Mouse (Mus musculus) testis, adult 2 months (tissue): Measurements from ENCODE around the gene Gm20696. TPM values are rescaled to one million over a fixed set of nuclear protein-coding genes. Genes with fewer than 3 reads are reported as not detected.

ENCODE experiments used
- H3K27ac ChIP-seq: fragments of 200-500 bp; 2 replicates; pipeline ENCODE4 v1.5.1; 2012; ENCODE audit warnings: low read depth, low read length; ENCODE audit not compliant: control insufficient read depth, insufficient read depth
- H3K27me3 ChIP-seq: fragments of 200-500 bp; 2 replicates; pipeline ENCODE4 v1.6.1; 2012; ENCODE audit warnings: mild to moderate bottlenecking, low read length, moderate library complexity; ENCODE audit not compliant: control insufficient read depth, insufficient read depth
- H3K36me3 ChIP-seq: fragments of 200-500 bp; 2 replicates; pipeline ENCODE4 v1.6.1; 2012; ENCODE audit warnings: mild to moderate bottlenecking, low read length; ENCODE audit not compliant: control insufficient read depth, insufficient read depth
- H3K4me1 ChIP-seq: fragments of 200-500 bp; 2 replicates; pipeline ENCODE4 v1.6.1; 2012; ENCODE audit warnings: low read length; ENCODE audit not compliant: control insufficient read depth, insufficient read depth
- H3K4me3 ChIP-seq: fragments of 200-500 bp; 2 replicates; pipeline ENCODE4 v1.5.1; 2012; ENCODE audit warnings: low read depth, mild to moderate bottlenecking, low read length, moderate library complexity, mixed read lengths; ENCODE audit not compliant: control insufficient read depth
- CTCF ChIP-seq: fragments of 200-500 bp; IDR thresholded peaks from 2 replicates; pipeline ENCODE4 v1.5.1; 2012; ENCODE audit warnings: low read depth, mild to moderate bottlenecking, inconsistent platforms, low read length, moderate library complexity; ENCODE audit not compliant: control insufficient read depth, insufficient read depth, insufficient replicate concordance
- POLR2A ChIP-seq: fragments of 200-500 bp; IDR thresholded peaks from 2 replicates; pipeline ENCODE4 v1.6.1; 2012; ENCODE audit warnings: low read depth, mild to moderate bottlenecking, inconsistent platforms, low read length, moderate library complexity; ENCODE audit not compliant: control insufficient read depth
- polyA plus RNA-seq: library from polyadenylated mRNA; depleted of rRNA; stranded (reverse); fragments of >200 nt; gene quantifications from 2 replicates; pipeline ENCODE4 v1.2.3, GENCODE M21; 2012

The Gm20696 gene
- polyA plus RNA-seq, 1 experiment: 0.02 TPM

DNA sequence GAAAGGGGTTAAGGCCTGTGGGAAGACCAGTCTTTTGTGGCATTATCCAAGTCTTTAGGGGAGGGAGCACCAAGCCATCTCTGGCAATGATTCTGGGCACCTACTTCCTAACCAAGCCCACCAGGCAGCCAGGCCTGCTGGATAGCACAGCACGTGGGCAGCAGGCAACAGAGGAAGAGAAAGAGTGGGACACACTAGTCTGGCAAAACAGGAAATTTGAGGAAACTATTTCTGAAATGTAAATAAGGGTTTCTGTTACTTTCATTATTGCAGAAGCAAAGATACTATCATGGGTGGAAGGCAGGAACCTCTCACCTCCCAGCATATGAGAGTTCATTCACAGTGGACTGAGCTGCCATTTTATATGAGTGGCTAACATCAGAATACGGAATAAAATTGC, 265.4 kb downstream of the Gm20696 start:
- Histone ChIP-seq H3K27ac (no peak overlapping the region), H3K27me3 (no peaks in the 10 kb centered on the region), H3K36me3 (no peaks in the 10 kb centered on the region), H3K4me3 (no peak overlapping the region), H3K4me1 (no peaks in the 10 kb centered on the region)
- TF ChIP-seq CTCF (no peak), POLR2A (no peak)

DNA sequence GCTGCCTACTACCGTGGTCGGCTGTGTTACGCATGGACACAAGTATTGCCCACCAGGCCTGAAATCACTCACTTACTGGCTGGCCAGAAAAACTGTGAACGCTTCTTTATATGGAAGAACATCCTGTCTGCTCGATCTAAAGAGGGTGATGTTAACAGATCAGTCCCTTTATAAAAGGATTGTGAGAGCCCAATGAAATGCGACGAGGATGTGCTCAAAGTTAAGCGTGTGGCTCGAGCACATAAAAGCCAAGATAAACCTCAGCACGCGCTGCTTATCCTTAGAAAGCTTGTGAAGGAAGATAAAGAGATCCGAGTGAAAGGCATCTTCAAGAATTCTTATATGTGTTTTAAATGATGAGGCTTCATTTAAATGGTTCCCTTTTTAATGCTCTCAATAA, 270.9 kb downstream of the Gm20696 start:
- no peaks in the 10 kb centered on the region for H3K36me3 ChIP-seq
- no peaks in the 10 kb centered on the region for H3K27me3 ChIP-seq
- no peaks in the 10 kb centered on the region for H3K4me1 ChIP-seq
- no peak for TF ChIP-seq CTCF
- no peak for TF ChIP-seq POLR2A
- no peak overlapping the region for H3K27ac ChIP-seq
- no peak overlapping the region for H3K4me3 ChIP-seq

DNA sequence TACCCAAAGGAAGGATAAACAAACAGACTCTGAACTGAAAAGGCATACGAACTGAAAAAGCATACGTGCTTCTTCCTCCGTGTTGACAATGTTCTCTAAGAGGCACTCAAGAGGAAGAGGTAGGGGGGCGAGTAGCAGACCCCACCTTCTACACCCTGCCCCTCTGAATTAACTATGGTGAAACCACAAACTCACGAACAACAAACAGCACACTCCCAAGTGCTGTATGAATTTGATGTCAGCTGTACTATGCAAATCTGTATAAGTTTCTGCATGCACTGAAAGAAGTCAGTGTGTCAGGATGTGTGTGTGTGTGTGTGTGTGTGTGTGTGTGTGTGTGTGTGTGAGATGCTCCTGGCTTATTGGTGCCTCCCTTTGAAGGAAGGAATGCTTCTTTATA, 271.8 kb downstream of the Gm20696 start:
- no peak for TF ChIP-seq POLR2A
- TF ChIP-seq CTCF: no peak
- Histone ChIP-seq H3K4me3 (no peak overlapping the region), H3K4me1 (no peaks in the 10 kb centered on the region), H3K27ac (no peak overlapping the region), H3K36me3 (no peaks in the 10 kb centered on the region), H3K27me3 (no peaks in the 10 kb centered on the region)

DNA sequence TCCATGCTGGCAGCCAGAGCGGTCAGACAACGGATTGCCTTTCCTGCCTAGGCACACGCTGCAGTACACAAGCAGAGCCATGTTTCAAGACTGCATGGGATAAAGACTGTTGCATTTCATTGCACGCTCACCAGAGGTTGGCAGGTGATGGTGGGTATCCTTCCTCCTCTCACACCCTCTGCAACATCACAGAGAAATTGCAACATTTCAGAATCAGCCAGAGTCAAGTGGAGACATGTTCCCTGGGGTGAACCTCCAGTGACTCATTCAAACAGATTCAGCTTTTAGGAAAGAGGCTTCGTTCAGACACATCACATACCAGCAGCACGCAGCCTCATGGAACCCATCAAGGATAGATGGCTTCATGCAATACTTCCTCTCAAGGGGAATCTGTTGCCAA, 274.1 kb downstream of the Gm20696 start:
- Histone ChIP-seq H3K27me3 (no peaks in the 10 kb centered on the region), H3K27ac (no peak overlapping the region), H3K4me1 (no peaks in the 10 kb centered on the region), H3K36me3 (no peaks in the 10 kb centered on the region), H3K4me3 (no peak overlapping the region)
- no peak for TF ChIP-seq POLR2A
- TF ChIP-seq CTCF: no peak

DNA sequence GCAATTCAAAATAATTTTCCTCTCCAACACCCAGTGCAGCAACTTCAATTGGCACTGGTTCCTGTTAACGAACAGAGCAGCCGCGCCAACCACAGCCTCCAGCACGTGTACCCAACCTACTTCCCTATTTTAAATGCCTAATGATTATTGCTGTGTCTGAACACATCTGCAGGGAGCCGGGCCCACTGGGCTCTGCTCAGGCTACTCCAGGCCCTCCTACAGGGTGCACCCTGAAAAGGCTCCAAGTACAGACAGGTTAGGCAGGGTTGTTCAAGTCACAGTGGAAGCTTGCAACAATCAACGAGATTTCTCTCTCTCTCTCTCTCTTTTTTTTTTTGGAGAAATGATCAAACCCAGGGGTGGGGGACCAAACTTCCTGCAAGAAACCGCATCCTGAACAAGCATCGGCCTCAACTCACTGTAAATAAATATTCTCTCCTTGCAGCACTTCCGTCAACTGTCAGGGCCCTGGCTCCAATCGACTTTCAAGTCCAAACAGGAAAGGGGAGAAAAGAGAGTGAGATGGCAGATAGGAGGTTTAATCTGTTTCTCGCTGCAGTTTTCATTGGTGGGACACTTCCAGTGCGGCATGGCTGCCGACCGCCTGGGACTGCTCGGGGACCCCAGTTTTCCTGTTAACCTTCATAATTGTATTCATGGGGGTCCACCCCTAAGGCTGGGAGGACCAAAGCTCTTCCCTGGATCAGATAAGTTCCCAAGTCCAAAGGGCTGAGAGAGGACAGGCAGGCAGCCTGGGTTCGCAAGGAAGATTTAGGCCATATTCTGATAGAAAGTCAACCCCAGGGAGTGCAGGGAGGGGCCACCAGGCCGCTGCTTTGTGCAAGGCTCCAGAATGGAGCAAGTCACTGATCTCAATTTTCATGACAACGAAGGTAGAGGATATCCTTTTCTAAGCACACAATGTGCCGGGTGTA, 277.6 kb downstream of the Gm20696 start:
- no peaks in the 10 kb centered on the region for H3K36me3 ChIP-seq
- no peak overlapping the region for H3K4me3 ChIP-seq
- no peaks in the 10 kb centered on the region for H3K4me1 ChIP-seq
- H3K27me3 ChIP-seq: no peaks in the 10 kb centered on the region
- H3K27ac ChIP-seq: no peak overlapping the region
- TF ChIP-seq POLR2A (no peak), CTCF (no peak)

DNA sequence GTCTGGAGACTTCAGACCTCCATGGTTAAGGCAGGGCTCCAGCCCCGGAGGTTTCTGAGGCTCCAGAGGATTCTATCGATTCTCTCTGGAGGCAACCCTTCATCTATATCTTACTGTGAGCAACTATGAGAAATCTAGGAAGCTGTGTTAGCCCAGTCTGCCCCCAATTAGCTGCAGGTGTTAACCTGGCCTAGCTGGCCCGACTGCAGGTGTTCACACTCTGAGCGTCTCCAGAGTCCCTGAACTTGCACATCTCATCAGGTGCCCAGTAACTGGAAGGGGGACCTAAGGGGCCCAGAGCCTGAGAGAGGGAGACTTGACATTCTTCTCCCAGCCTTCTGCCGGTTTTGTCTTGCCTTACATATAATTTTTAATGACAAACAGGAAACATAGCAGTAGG, 278.6 kb downstream of the Gm20696 start:
- Histone ChIP-seq H3K4me3 (no peak overlapping the region), H3K4me1 (no peaks in the 10 kb centered on the region), H3K27ac (no peak overlapping the region), H3K36me3 (no peaks in the 10 kb centered on the region), H3K27me3 (no peaks in the 10 kb centered on the region)
- no peak for TF ChIP-seq POLR2A
- TF ChIP-seq CTCF: no peak

DNA sequence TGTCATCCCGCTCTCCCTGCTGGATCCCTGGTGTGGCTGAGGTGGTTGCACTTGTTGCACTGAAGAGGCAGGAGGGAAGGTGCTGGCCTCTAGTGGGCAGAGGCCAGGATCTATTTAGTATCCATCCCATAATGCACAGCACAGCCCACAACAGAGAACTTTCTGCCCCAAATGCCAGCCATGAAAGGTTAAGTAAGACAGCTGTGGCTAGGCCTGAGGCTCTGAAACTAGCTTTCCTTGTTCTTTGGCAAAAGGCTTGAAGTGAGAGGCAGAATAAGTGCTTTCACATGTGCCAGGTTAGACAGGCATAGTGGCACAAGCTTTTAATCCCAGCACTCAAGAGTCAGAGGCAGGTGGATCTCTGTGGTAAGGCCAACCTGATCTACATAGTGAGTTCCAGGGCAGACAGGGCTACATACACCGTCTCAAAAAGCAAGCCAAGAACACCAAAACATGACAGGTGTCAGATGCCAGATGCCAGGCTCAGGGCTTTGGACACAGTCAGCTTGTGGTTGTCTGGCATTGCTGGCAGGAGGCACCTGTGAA, 281.5 kb downstream of the Gm20696 start:
- Histone ChIP-seq H3K27ac (no peak overlapping the region), H3K36me3 (no peaks in the 10 kb centered on the region), H3K27me3 (no peaks in the 10 kb centered on the region), H3K4me3 (no peak overlapping the region), H3K4me1 (no peaks in the 10 kb centered on the region)
- TF ChIP-seq POLR2A: no peak
- TF ChIP-seq CTCF: peak; percentile 32; the same call in 1 of the 2 replicates
